Mouse (Mus musculus): ENCODE results near the gene Dip2c. TPM values are rescaled to one million over a fixed set of nuclear protein-coding genes. Genes with fewer than 3 reads are reported as not detected.

The Dip2c gene
- polyA plus RNA-seq, 1 experiment from 2014 or later, result 13.8 TPM

GRCm38 (mm10) chr13:9712409-9712808 is 436.1 kb downstream of the Dip2c start:
- 98% methylated on average over 1 of the region's 1 CpGs for WGBS
- H3K4me3 ChIP-seq (ENCODE audit: low read depth, low read length), result no peak overlapping the region
- no peak for ATAC-seq

GRCm38 (mm10) chr13:9712971-9713370 is 436.6 kb downstream of the Dip2c start:
- H3K4me1 ChIP-seq (ENCODE audit: control insufficient read depth, insufficient read depth, low read length), result no peaks in the 10 kb centered on the region
- H3K36me3 ChIP-seq (ENCODE audit: control insufficient read depth, insufficient read depth, low read length), result 0 out of 2 replicates have a peak, but pooled peaks cover 4% of the 10 kb centered on the region
- H3K9ac ChIP-seq (ENCODE audit: low read depth, low read length), result no peak overlapping the region
- no peak for ATAC-seq
- no peak overlapping the region for H3K4me2 ChIP-seq (ENCODE audit: low read length)
- H3K27ac ChIP-seq (ENCODE audit: low read length), result no peak overlapping the region
- H3K27me3 ChIP-seq (ENCODE audit: control insufficient read depth, insufficient read depth, low read depth, low read length), result no peaks in the 10 kb centered on the region
- no peaks in the 10 kb centered on the region for H3K9me3 ChIP-seq (replicated peaks; ENCODE audit: control insufficient read depth, low read length, poor library complexity, severe bottlenecking)
- WGBS, result 84% methylated on average over 3 of the region's 3 CpGs
- no peak overlapping the region for H3K4me3 ChIP-seq (ENCODE audit: low read depth, low read length)

More at GRCm38 (mm10) chr13:9712409-9712808, 436.1 kb downstream of the Dip2c start:
- H3K4me1 ChIP-seq (ENCODE audit: control insufficient read depth, insufficient read depth, low read length), result no peaks in the 10 kb centered on the region
- no peak overlapping the region for H3K4me2 ChIP-seq (ENCODE audit: low read length)
- H3K9ac ChIP-seq (ENCODE audit: low read depth, low read length), result no peak overlapping the region
- H3K9me3 ChIP-seq (replicated peaks; ENCODE audit: control insufficient read depth, low read length, poor library complexity, severe bottlenecking), result no peaks in the 10 kb centered on the region
- H3K36me3 ChIP-seq (ENCODE audit: control insufficient read depth, insufficient read depth, low read length), result 0 out of 2 replicates have a peak, but pooled peaks cover 4% of the 10 kb centered on the region
- no peak overlapping the region for H3K27ac ChIP-seq (ENCODE audit: low read length)
- no peaks in the 10 kb centered on the region for H3K27me3 ChIP-seq (ENCODE audit: control insufficient read depth, insufficient read depth, low read depth, low read length)

DNA sequence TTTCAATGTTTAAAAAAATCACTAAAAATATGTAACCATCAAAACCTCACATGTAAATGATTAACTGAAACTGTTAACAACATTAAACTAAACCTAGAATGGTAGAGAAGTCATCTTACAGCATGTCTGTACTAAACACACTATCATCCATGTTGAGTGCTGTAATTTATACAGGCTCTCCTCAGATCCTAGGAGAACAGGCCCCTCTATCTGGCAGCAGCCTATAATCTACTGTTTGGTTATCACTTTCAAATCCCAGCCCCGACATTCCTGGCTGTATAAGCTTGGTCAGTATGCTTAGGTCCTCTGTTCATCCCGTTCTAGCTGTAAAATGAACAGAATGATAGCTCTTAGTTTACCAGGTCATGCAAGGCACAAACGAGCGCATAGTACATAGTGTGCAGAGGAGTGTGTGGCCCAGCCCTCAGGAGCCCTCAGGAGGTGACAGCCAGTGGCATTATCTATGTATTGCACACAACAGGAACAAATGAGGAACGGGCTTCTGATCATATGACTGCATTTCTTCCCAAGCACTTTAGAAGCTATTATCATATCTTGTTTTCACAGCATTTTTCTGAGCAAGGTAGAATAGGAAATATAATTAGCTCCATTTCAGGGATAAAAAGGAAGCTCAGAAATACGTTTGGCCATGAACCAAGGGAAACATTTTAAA is 437.3 kb downstream of the Dip2c start:
- Histone ChIP-seq H3K27ac (ENCODE audit: low read length) (peak overlapping the region; percentile 28; the same call in 1 of the 2 replicates), H3K4me2 (ENCODE audit: low read length) (no peak overlapping the region), H3K9me3 (replicated peaks; ENCODE audit: control insufficient read depth, low read length, poor library complexity, severe bottlenecking) (no peaks in the 10 kb centered on the region), H3K9ac (ENCODE audit: low read depth, low read length) (no peak overlapping the region), H3K4me3 (ENCODE audit: low read depth, low read length) (no peak overlapping the region), H3K27me3 (ENCODE audit: control insufficient read depth, insufficient read depth, low read depth, low read length) (no peaks in the 10 kb centered on the region), H3K4me1 (ENCODE audit: control insufficient read depth, insufficient read depth, low read length) (no peaks in the 10 kb centered on the region), H3K36me3 (ENCODE audit: control insufficient read depth, insufficient read depth, low read length) (0 out of 2 replicates have a peak, but pooled peaks cover 4% of the 10 kb centered on the region)
- peak; percentile 68; the same call in 1 of the 2 replicates for ATAC-seq
- 73% methylated on average over 6 of the region's 6 CpGs for WGBS

DNA sequence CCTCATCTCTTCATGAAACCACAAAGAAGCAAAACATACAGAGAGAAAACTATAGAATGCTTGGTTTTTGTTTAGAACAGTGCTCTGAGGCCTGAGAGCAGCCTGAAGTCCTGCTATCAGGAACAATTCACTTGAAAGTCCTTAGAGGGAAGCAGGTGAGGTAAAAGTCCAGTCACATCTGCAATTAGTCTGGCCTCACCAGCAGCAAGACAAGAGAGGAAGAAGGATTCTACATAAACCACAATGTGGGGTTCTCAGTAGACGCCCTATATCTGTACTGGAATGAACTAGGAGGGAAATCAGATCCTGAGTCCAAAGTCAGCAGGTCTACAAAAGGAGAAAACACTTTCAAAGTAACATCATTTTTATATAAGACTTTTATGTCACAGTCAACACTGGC is 438.9 kb downstream of the Dip2c start:
- Histone ChIP-seq H3K27me3 (ENCODE audit: control insufficient read depth, insufficient read depth, low read depth, low read length) (no peaks in the 10 kb centered on the region), H3K9me3 (replicated peaks; ENCODE audit: control insufficient read depth, low read length, poor library complexity, severe bottlenecking) (no peaks in the 10 kb centered on the region), H3K27ac (ENCODE audit: low read length) (no peak overlapping the region), H3K9ac (ENCODE audit: low read depth, low read length) (no peak overlapping the region), H3K4me3 (ENCODE audit: low read depth, low read length) (no peak overlapping the region), H3K4me2 (ENCODE audit: low read length) (no peak overlapping the region), H3K4me1 (ENCODE audit: control insufficient read depth, insufficient read depth, low read length) (no peaks in the 10 kb centered on the region), H3K36me3 (ENCODE audit: control insufficient read depth, insufficient read depth, low read length) (0 out of 2 replicates have a peak, but pooled peaks cover 4% of the 10 kb centered on the region)
- 96% methylated on average over 1 of the region's 1 CpGs for WGBS
- ATAC-seq, result no peak

Other genes starting within 250 kb of the Dip2c start
- gene Larp4b, start 182.6 kb upstream of the Dip2c start, polyA plus RNA-seq (2015; fragmentation: Nextera tagmentation; extraction: Ambion mirVana), result 41.6 and 42.6 TPM in 2 replicates